Mouse (Mus musculus): ENCODE measurements around the gene Tspan33. TPM values are rescaled to one million over a fixed set of nuclear protein-coding genes. Genes with fewer than 3 reads are reported as not detected.

The Tspan33 gene
- polyA plus RNA-seq, 1 experiment from 2014 or later, result 0.98 TPM

- Histone ChIP-seq H3K36me3 (ENCODE audit: control insufficient read depth, insufficient read depth, low read length) (no peaks in the 10 kb centered on the region), H3K4me2 (ENCODE audit: low read depth, low read length) (no peak overlapping the region), H3K9ac (ENCODE audit: low read depth, low read length) (no peak overlapping the region), H3K4me3 (ENCODE audit: low read length) (no peak overlapping the region), H3K27me3 (replicated peaks; ENCODE audit: control insufficient read depth, insufficient read depth, low read length) (peaks cover 4% of the 10 kb centered on the region; the same call in 1 of the 2 replicates), H3K27ac (ENCODE audit: low read length) (no peak overlapping the region), H3K9me3 (ENCODE audit: control insufficient read depth, low read length) (no peaks in the 10 kb centered on the region), H3K4me1 (ENCODE audit: control insufficient read depth, insufficient read depth, low read length) (peaks cover 4% of the 10 kb centered on the region; the same call in 1 of the 2 replicates)
- WGBS, result 78% methylated on average over 7 of the region's 7 CpGs
- no peak for ATAC-seq
These were observed 2.0 kb downstream of the Tspan33 start for GRCm38 (mm10) chr6:29695975-29696374.

- ATAC-seq, result no peak
- Histone ChIP-seq H3K27ac (ENCODE audit: low read length) (no peak overlapping the region), H3K9me3 (ENCODE audit: control insufficient read depth, low read length) (no peaks in the 10 kb centered on the region), H3K36me3 (ENCODE audit: control insufficient read depth, insufficient read depth, low read length) (no peaks in the 10 kb centered on the region), H3K4me3 (ENCODE audit: low read length) (no peak overlapping the region), H3K4me2 (ENCODE audit: low read depth, low read length) (no peak overlapping the region), H3K4me1 (ENCODE audit: control insufficient read depth, insufficient read depth, low read length) (peaks cover 4% of the 10 kb centered on the region; the same call in 1 of the 2 replicates), H3K9ac (ENCODE audit: low read depth, low read length) (no peak overlapping the region), H3K27me3 (replicated peaks; ENCODE audit: control insufficient read depth, insufficient read depth, low read length) (no peaks in the 10 kb centered on the region; the same call in 1 of the 2 replicates)
These were observed 3.1 kb downstream of the Tspan33 start for GRCm38 (mm10) chr6:29697139-29697538.

GRCm38 (mm10) chr6:29697548-29697947 lies 3.5 kb downstream of the Tspan33 start:
- Histone ChIP-seq H3K9me3 (ENCODE audit: control insufficient read depth, low read length) (no peaks in the 10 kb centered on the region), H3K27me3 (replicated peaks; ENCODE audit: control insufficient read depth, insufficient read depth, low read length) (no peaks in the 10 kb centered on the region; the same call in 1 of the 2 replicates), H3K9ac (ENCODE audit: low read depth, low read length) (no peak overlapping the region), H3K4me3 (ENCODE audit: low read length) (no peak overlapping the region), H3K27ac (ENCODE audit: low read length) (no peak overlapping the region), H3K4me1 (ENCODE audit: control insufficient read depth, insufficient read depth, low read length) (peaks cover 4% of the 10 kb centered on the region; the same call in 1 of the 2 replicates), H3K36me3 (ENCODE audit: control insufficient read depth, insufficient read depth, low read length) (no peaks in the 10 kb centered on the region), H3K4me2 (ENCODE audit: low read depth, low read length) (no peak overlapping the region)
- ATAC-seq, result 0 out of 2 replicates have a peak, but pooled peaks have one; percentile 22
- WGBS, result 31% methylated on average over 3 of the region's 3 CpGs

- H3K27ac ChIP-seq (ENCODE audit: low read length), result no peak overlapping the region
- ATAC-seq, result no peak
- H3K4me3 ChIP-seq (ENCODE audit: low read length), result no peak overlapping the region
- H3K4me2 ChIP-seq (ENCODE audit: low read depth, low read length), result no peak overlapping the region
- H3K36me3 ChIP-seq (ENCODE audit: control insufficient read depth, insufficient read depth, low read length), result no peaks in the 10 kb centered on the region
- H3K9me3 ChIP-seq (ENCODE audit: control insufficient read depth, low read length), result no peaks in the 10 kb centered on the region
- peaks cover 3% of the 10 kb centered on the region; the same call in 1 of the 2 replicates for H3K4me1 ChIP-seq (ENCODE audit: control insufficient read depth, insufficient read depth, low read length)
- no peak overlapping the region for H3K9ac ChIP-seq (ENCODE audit: low read depth, low read length)
- H3K27me3 ChIP-seq (replicated peaks; ENCODE audit: control insufficient read depth, insufficient read depth, low read length), result no peaks in the 10 kb centered on the region
- WGBS, result 91% methylated on average over 7 of the region's 7 CpGs
These were observed 5.2 kb downstream of the Tspan33 start for GRCm38 (mm10) chr6:29699085-29699745.

- no peak overlapping the region for H3K27ac ChIP-seq (ENCODE audit: low read length)
- no peak overlapping the region for H3K4me2 ChIP-seq (ENCODE audit: low read depth, low read length)
- H3K4me1 ChIP-seq (ENCODE audit: control insufficient read depth, insufficient read depth, low read length), result no peaks in the 10 kb centered on the region
- 66% methylated on average over 6 of the region's 6 CpGs for WGBS
- no peak overlapping the region for H3K9ac ChIP-seq (ENCODE audit: low read depth, low read length)
- peak; percentile 85 for ATAC-seq
- no peaks in the 10 kb centered on the region for H3K9me3 ChIP-seq (ENCODE audit: control insufficient read depth, low read length)
- H3K27me3 ChIP-seq (replicated peaks; ENCODE audit: control insufficient read depth, insufficient read depth, low read length), result no peaks in the 10 kb centered on the region
- H3K36me3 ChIP-seq (ENCODE audit: control insufficient read depth, insufficient read depth, low read length), result no peaks in the 10 kb centered on the region
- no peak overlapping the region for H3K4me3 ChIP-seq (ENCODE audit: low read length)
These were observed 7.0 kb downstream of the Tspan33 start for GRCm38 (mm10) chr6:29701051-29701450.

GRCm38 (mm10) chr6:29702126-29702525 lies 8.1 kb downstream of the Tspan33 start:
- no peak for ATAC-seq
- Histone ChIP-seq H3K9ac (ENCODE audit: low read depth, low read length) (no peak overlapping the region), H3K36me3 (ENCODE audit: control insufficient read depth, insufficient read depth, low read length) (no peaks in the 10 kb centered on the region), H3K27ac (ENCODE audit: low read length) (no peak overlapping the region), H3K9me3 (ENCODE audit: control insufficient read depth, low read length) (no peaks in the 10 kb centered on the region), H3K4me3 (ENCODE audit: low read length) (no peak overlapping the region), H3K4me2 (ENCODE audit: low read depth, low read length) (no peak overlapping the region), H3K27me3 (replicated peaks; ENCODE audit: control insufficient read depth, insufficient read depth, low read length) (no peaks in the 10 kb centered on the region), H3K4me1 (ENCODE audit: control insufficient read depth, insufficient read depth, low read length) (no peaks in the 10 kb centered on the region)
- WGBS, result 81% methylated on average over 3 of the region's 3 CpGs

- Histone ChIP-seq H3K9ac (ENCODE audit: low read depth, low read length) (no peak overlapping the region), H3K9me3 (ENCODE audit: control insufficient read depth, low read length) (no peaks in the 10 kb centered on the region), H3K4me3 (ENCODE audit: low read length) (no peak overlapping the region), H3K27ac (ENCODE audit: low read length) (no peak overlapping the region), H3K27me3 (replicated peaks; ENCODE audit: control insufficient read depth, insufficient read depth, low read length) (no peaks in the 10 kb centered on the region), H3K4me1 (ENCODE audit: control insufficient read depth, insufficient read depth, low read length) (no peaks in the 10 kb centered on the region), H3K36me3 (ENCODE audit: control insufficient read depth, insufficient read depth, low read length) (no peaks in the 10 kb centered on the region), H3K4me2 (ENCODE audit: low read depth, low read length) (no peak overlapping the region)
- ATAC-seq, result no peak
- 82% methylated on average over 5 of the region's 5 CpGs for WGBS
These were observed 10.1 kb downstream of the Tspan33 start for GRCm38 (mm10) chr6:29704143-29704542.

GRCm38 (mm10) chr6:29707902-29708301 lies 13.9 kb downstream of the Tspan33 start:
- Histone ChIP-seq H3K36me3 (ENCODE audit: control insufficient read depth, insufficient read depth, low read length) (no peaks in the 10 kb centered on the region), H3K27ac (ENCODE audit: low read length) (no peak overlapping the region), H3K27me3 (replicated peaks; ENCODE audit: control insufficient read depth, insufficient read depth, low read length) (no peaks in the 10 kb centered on the region), H3K9me3 (ENCODE audit: control insufficient read depth, low read length) (no peaks in the 10 kb centered on the region), H3K4me3 (ENCODE audit: low read length) (no peak overlapping the region), H3K4me1 (ENCODE audit: control insufficient read depth, insufficient read depth, low read length) (no peaks in the 10 kb centered on the region), H3K4me2 (ENCODE audit: low read depth, low read length) (no peak overlapping the region), H3K9ac (ENCODE audit: low read depth, low read length) (no peak overlapping the region)
- no peak; the same call in 1 of the 2 replicates for ATAC-seq
- 38% methylated on average over 2 of the region's 2 CpGs for WGBS

GRCm38 (mm10) chr6:29711318-29711717 lies 17.3 kb downstream of the Tspan33 start:
- Histone ChIP-seq H3K4me2 (ENCODE audit: low read depth, low read length) (no peak overlapping the region), H3K27me3 (replicated peaks; ENCODE audit: control insufficient read depth, insufficient read depth, low read length) (no peaks in the 10 kb centered on the region), H3K9me3 (ENCODE audit: control insufficient read depth, low read length) (no peaks in the 10 kb centered on the region), H3K4me3 (ENCODE audit: low read length) (no peak overlapping the region), H3K36me3 (ENCODE audit: control insufficient read depth, insufficient read depth, low read length) (no peaks in the 10 kb centered on the region), H3K9ac (ENCODE audit: low read depth, low read length) (no peak overlapping the region), H3K27ac (ENCODE audit: low read length) (no peak overlapping the region), H3K4me1 (ENCODE audit: control insufficient read depth, insufficient read depth, low read length) (no peaks in the 10 kb centered on the region)
- WGBS, result 67% methylated on average over 3 of the region's 3 CpGs
- no peak for ATAC-seq

Data from intestine, embryonic 16.5 days (tissue).